Comparison of ENCODE assay signal across 14 mouse cellular contexts in the genomic region with DNA sequence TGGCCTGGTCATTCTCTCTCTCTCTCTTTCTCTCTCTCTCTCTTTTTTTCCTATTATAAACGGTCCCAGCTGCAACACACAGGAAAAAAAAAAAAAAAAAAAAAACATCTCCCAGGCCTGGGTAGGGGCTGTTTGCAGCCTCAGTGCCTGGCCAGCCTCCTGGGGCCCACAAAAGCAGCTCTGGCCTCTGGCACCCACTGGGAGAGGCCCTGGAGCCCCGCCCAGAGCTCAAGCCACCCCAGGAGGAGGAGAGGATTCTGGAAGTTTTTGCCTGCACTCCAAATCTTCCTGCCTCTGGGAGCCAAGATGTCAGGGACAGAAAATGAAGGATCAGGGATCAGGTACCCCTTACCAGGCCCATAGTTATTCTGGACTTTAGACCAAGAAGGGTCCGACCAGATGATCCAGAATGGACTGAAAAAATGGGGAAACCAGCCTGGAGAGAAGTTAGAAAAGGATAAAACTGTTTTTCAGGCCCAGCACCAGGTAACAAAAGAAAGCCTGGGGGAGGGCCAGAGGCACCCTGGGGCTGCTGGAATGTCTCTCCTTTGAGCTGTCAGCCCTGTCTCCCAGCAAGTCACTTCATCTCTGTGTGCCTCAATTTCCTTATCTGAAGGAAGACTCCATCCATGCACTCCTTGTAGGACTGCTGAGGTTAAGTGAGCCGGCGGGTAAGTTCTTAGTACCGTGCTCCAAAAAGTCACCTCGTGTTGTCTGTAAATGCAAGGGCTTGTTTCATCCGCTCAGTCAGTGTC. TPM values are rescaled to one million over a fixed set of nuclear protein-coding genes. Genes with fewer than 3 reads are reported as not detected.
A peak's percentile ranks its signal among the peaks of the same experiment; 100 is the strongest.
DNase-seq lines count a peak whose midpoint lies in the region; ATAC-seq and TF ChIP-seq lines count a peak whose summit lies in the region.
"Had no signal": no experiment of that assay in that cellular context is flagged by ENCODE, and none has a peak within 500 bp of the region (broad histone marks: within the 10 kb centered on the region; RNA-seq: fewer than 3 reads in every experiment).

No protein-coding gene starts in this region.

- no peak overlapping the region for H3K4me3 ChIP-seq in stomach, embryonic 16.5 days (replicated peaks; ENCODE audit: low read length)
- no peak overlapping the region for H3K4me3 ChIP-seq in stomach, postnatal 0 days (ENCODE audit: low read depth, low read length)
- no peak overlapping the region for H3K4me3 ChIP-seq in embryonic facial prominence, embryonic 11.5 days (ENCODE audit: low read depth, low read length)
- H3K4me3 ChIP-seq in limb, embryonic 12.5 days (replicated peaks): no peak overlapping the region
- H3K4me3 ChIP-seq: heart, adult 2 months; liver, embryonic 12.5 days had no signal

- H3K27ac ChIP-seq in stomach, embryonic 16.5 days (ENCODE audit: low read length): 0 out of 2 replicates have a peak overlapping the region, but pooled peaks have one; percentile 24
- H3K27ac ChIP-seq in stomach, postnatal 0 days (replicated peaks): no peak overlapping the region
- 0 out of 2 replicates have a peak overlapping the region, but pooled peaks have one; percentile 25 for H3K27ac ChIP-seq in embryonic facial prominence, embryonic 11.5 days (replicated peaks; ENCODE audit: low read depth, low read length)
- H3K27ac ChIP-seq in limb, embryonic 12.5 days: peak overlapping the region; percentile 83
- H3K27ac ChIP-seq: heart, adult 2 months; liver, embryonic 12.5 days had no signal

- no peak overlapping the region for H3K4me2 ChIP-seq in stomach, embryonic 16.5 days (ENCODE audit: low read depth, low read length)
- H3K4me2 ChIP-seq in stomach, postnatal 0 days (replicated peaks; ENCODE audit: low read depth): no peak overlapping the region
- no peak overlapping the region for H3K4me2 ChIP-seq in embryonic facial prominence, embryonic 11.5 days (ENCODE audit: low read depth, low read length)
- no peak overlapping the region for H3K4me2 ChIP-seq in limb, embryonic 12.5 days
- H3K4me2 ChIP-seq: liver, embryonic 12.5 days had no signal

- no peak overlapping the region for H3K9ac ChIP-seq in stomach, embryonic 16.5 days (ENCODE audit: low read length)
- H3K9ac ChIP-seq in stomach, postnatal 0 days (ENCODE audit: low read length): no peak overlapping the region
- H3K9ac ChIP-seq in embryonic facial prominence, embryonic 11.5 days (replicated peaks; ENCODE audit: low read length): no peak overlapping the region; the same call in 1 of the 2 replicates
- H3K9ac ChIP-seq in limb, embryonic 12.5 days (replicated peaks): no peak overlapping the region
- H3K9ac ChIP-seq: liver, embryonic 12.5 days had no signal

- H3K27me3 ChIP-seq in stomach, embryonic 16.5 days (ENCODE audit: control insufficient read depth, insufficient read depth, low read length): peaks cover 3% of the 10 kb centered on the region; the same call in 1 of the 2 replicates
- H3K27me3 ChIP-seq in stomach, postnatal 0 days (ENCODE audit: control insufficient read depth, insufficient read depth, low read length): no peaks in the 10 kb centered on the region
- no peaks in the 10 kb centered on the region for H3K27me3 ChIP-seq in embryonic facial prominence, embryonic 11.5 days (ENCODE audit: control insufficient read depth, insufficient read depth, low read length)
- peaks cover 9% of the 10 kb centered on the region for H3K27me3 ChIP-seq in limb, embryonic 12.5 days

- intact Hi-C loops in left cerebral cortex, postnatal 36 days (cut with DNase I): no loop called here

- 59% methylated on average over 8 of the region's 8 CpGs for WGBS in stomach, embryonic 16.5 days
- WGBS in stomach, postnatal 0 days: 56% methylated on average over 8 of the region's 8 CpGs
- WGBS in embryonic facial prominence, embryonic 11.5 days: 38% methylated on average over 8 of the region's 8 CpGs
- 40% methylated on average over 8 of the region's 8 CpGs for WGBS in limb, embryonic 12.5 days

- no peaks in the 10 kb centered on the region for H3K9me3 ChIP-seq in stomach, embryonic 16.5 days (replicated peaks; ENCODE audit: control insufficient read depth, low read length)
- no peaks in the 10 kb centered on the region for H3K9me3 ChIP-seq in stomach, postnatal 0 days (ENCODE audit: control insufficient read depth, low read length)
- no peaks in the 10 kb centered on the region for H3K9me3 ChIP-seq in embryonic facial prominence, embryonic 11.5 days (replicated peaks; ENCODE audit: control insufficient read depth, low read length)
- no peaks in the 10 kb centered on the region for H3K9me3 ChIP-seq in limb, embryonic 12.5 days
- H3K9me3 ChIP-seq: liver, embryonic 12.5 days had no signal

- no peak for ATAC-seq in stomach, embryonic 16.5 days (ENCODE audit: insufficient read depth, low FRiP score)
- no peak for ATAC-seq in stomach, postnatal 0 days (ENCODE audit: low FRiP score, low TSS enrichment)
- no peak for ATAC-seq in embryonic facial prominence, embryonic 11.5 days (replicated peaks; ENCODE audit: insufficient number of reproducible peaks, low FRiP score, low TSS enrichment, low read depth)
- no peak for ATAC-seq in limb, embryonic 12.5 days (ENCODE audit: insufficient number of reproducible peaks, insufficient read depth, low FRiP score, low TSS enrichment, low read depth)
- ATAC-seq: liver, embryonic 12.5 days had no signal

- H3K36me3 ChIP-seq in stomach, embryonic 16.5 days (ENCODE audit: control insufficient read depth, insufficient read depth, low read length): no peaks in the 10 kb centered on the region
- no peaks in the 10 kb centered on the region for H3K36me3 ChIP-seq in stomach, postnatal 0 days (ENCODE audit: control insufficient read depth, insufficient read depth, low read length)
- H3K36me3 ChIP-seq in embryonic facial prominence, embryonic 11.5 days (replicated peaks; ENCODE audit: control insufficient read depth, insufficient read depth, low read depth, low read length): no peaks in the 10 kb centered on the region
- no peaks in the 10 kb centered on the region for H3K36me3 ChIP-seq in limb, embryonic 12.5 days
- H3K36me3 ChIP-seq: liver, embryonic 12.5 days had no signal

- H3K4me1 ChIP-seq in stomach, embryonic 16.5 days (ENCODE audit: control insufficient read depth, insufficient read depth, low read length): peaks cover 12% of the 10 kb centered on the region
- no peaks in the 10 kb centered on the region for H3K4me1 ChIP-seq in stomach, postnatal 0 days (replicated peaks; ENCODE audit: control insufficient read depth, insufficient read depth)
- peaks cover 4% of the 10 kb centered on the region; the same call in 1 of the 2 replicates for H3K4me1 ChIP-seq in embryonic facial prominence, embryonic 11.5 days (ENCODE audit: control insufficient read depth, insufficient read depth, low read length)
- peaks cover 23% of the 10 kb centered on the region for H3K4me1 ChIP-seq in limb, embryonic 12.5 days (replicated peaks)
- H3K4me1 ChIP-seq: liver, embryonic 12.5 days had no signal

- TF ChIP-seq EP300 in stomach, postnatal 0 days (optimal IDR thresholded peaks at IDR 0.05): no peak

- no peak for TF ChIP-seq CTCF in stomach, postnatal 0 days (IDR thresholded peaks at IDR 0.05; ENCODE audit: low read depth)

- no peak for DNase-seq in stomach, postnatal 0 days (ENCODE audit: low spot score)
- no peak for DNase-seq in embryonic facial prominence, embryonic 11.5 days (ENCODE audit: low spot score)
- no peak for DNase-seq in layer of hippocampus, adult 9-10 months (ENCODE audit: low spot score)
- no peak for DNase-seq in left cerebral cortex, postnatal 36 days (ENCODE audit: low spot score in 2 of 2)
- no peak for DNase-seq in retina, postnatal 1 day
- DNase-seq: cerebellum, adult 9-11 months; heart, postnatal 14 days; kidney, postnatal 4 days; lung, postnatal 14 days; thymus, postnatal 4 days had no signal

RNA-seq across cellular contexts. Expression of gene Zfp423, which starts 8.6 kb away (rescaled TPM):
- polyA plus RNA-seq in stomach, embryonic 16.5 days (2015; fragmentation: Nextera tagmentation; extraction: Ambion mirVana): 4.9 and 7.0 TPM in 2 replicates
- 2.6 and 2.8 TPM in 2 replicates for polyA plus RNA-seq in stomach, postnatal 0 days (2015; fragmentation: Nextera tagmentation; extraction: Ambion mirVana)
- polyA plus RNA-seq in embryonic facial prominence, embryonic 11.5 days (2014; fragmentation: Nextera tagmentation; extraction: Ambion mirVana): 25.4 and 30.4 TPM in 2 replicates
- 40.3 and 43.9 TPM in 2 replicates for polyA plus RNA-seq in limb, embryonic 12.5 days (2016; fragmentation: Nextera tagmentation; extraction: Ambion mirVana)
- 10 to 100 TPM; 27.1 to 29.8 TPM for total RNA-seq in left cerebral cortex, postnatal 36 days (2021)
